Mouse (Mus musculus): Measurements from ENCODE around the gene Tbc1d10c.

Tbc1d10c gene

DNA sequence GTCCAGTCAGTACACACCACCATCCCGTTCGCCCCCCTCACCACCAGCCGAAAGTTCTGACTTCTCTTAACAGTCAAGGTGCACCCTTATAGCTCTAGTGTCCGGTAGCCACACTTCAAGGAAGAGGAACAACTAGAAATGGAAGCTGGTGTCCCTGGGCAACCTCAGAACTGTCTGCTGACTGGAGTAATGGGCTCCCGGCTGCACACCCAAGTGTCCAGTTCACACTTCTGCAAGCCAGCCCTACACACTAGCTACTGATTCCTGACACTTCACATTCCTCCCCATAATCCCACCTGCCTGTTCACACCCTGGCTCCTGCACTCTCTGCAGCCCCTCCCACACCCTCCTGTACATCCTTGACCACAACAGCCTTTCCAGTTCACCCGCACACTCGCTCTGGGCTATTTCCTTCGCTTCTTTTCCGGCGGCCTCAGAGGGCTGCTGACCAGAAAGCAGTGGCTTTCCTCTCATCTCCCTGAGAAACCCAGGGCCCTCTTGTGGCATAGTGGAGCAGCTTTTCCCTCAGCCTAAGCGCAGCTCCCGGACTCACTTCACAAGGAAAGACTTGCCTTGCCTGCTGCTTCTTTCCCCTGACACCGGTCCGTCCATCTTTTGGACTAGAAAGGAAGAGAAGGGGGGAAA lies 25.1 kb upstream of the Tbc1d10c start:
- in situ Hi-C loops (cut with MboI; ENCODE audit: low sequenced_read_pairs): no loop called here

- in situ Hi-C loops (cut with MboI; ENCODE audit: low sequenced_read_pairs): no loop called here
Measured at GRCm38 (mm10) chr19:4215451-4215840, 24.4 kb upstream of the Tbc1d10c start.

GRCm38 (mm10) chr19:4214771-4215450 lies 23.8 kb upstream of the Tbc1d10c start:
- in situ Hi-C loops (cut with MboI; ENCODE audit: low sequenced_read_pairs): no loop called here

- in situ Hi-C loops (cut with MboI; ENCODE audit: low sequenced_read_pairs): no loop called here
Measured at GRCm38 (mm10) chr19:4214071-4214770, 23.1 kb upstream of the Tbc1d10c start, which contains the start of the genes Clcf1 and AC109138.7. Gene Clcf1 (plus strand): TSS chr19:4214238. Gene AC109138.7 (plus strand): TSS chr19:4214357.

GRCm38 (mm10) chr19:4213524-4213974 lies 22.5 kb upstream of the Tbc1d10c start:
- in situ Hi-C loops (cut with MboI; ENCODE audit: low sequenced_read_pairs): no loop called here

DNA sequence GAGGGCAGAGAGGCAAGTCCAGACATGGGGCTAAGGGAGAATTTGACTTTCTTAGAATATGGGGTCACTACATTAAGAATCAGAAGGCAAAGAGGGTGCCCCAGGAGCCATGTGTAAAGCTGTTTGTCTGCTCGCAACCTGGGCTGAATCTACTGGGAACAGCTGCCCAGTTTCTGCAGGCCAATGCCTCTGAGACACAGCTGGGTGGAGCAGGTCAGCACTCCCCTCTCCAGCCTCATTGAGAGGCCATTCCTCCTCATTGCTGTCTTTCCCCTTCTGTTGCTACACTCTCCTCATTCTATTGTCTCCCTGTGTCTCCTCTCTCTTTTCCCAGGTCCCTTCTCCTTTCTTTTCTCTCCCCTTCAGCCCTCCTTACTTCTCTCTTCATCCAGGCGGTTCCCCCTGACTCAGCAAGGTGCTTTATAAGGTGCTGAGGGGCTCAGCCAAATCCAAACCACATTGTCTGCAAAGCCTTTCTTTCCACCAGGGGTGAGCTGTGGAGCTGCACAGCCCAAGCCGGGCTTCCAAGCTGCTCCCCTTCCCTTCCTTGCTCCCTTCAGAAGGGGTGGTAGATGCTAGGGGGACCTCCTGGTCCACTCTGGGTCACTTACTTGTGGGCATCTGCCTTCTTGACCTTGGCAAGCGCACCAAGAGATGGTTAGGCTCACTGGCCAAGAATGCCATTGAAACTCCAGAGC lies 21.0 kb upstream of the Tbc1d10c start:
- in situ Hi-C loops (cut with MboI; ENCODE audit: low sequenced_read_pairs): no loop called here

DNA sequence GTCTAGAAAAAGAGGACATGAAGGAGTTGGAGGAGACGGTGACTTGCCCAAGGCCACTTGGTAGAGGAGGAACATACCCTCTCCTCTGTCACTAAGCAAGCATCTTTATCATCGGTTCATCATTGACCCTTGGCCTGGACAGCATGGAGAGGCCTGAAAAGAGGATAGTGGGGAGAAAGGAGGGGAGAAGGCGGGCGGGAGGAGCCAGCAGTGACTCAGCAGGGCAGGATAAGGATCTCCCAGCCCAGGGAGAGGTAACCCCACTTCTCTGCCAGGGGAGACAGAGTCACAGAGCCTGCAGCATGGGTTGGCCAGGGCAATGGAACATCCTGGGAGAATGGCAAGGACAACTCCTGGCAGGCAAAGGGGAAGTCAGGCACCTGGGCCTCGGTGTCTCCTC lies 17.5 kb upstream of the Tbc1d10c start:
- in situ Hi-C loops (cut with MboI; ENCODE audit: low sequenced_read_pairs): no loop called here

DNA sequence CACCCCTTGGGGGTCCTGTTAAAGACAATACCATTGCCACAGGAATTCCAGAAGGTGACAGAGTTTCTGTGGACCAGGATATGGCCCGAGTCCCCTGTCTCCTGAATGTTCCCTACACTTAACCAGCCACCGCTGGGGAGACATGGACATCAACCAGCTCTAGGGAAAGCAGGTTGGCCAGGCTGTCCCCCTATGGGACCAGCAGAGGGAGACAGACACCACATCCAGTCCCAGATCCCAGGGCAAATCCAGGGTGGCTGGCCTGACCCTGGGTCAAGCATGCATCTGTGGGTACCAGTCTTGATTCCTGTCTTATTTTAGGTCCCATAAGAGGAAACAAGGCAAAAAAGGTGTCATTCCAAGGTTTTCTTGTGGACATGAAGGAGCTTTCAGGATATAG lies 15.9 kb upstream of the Tbc1d10c start:
- in situ Hi-C loops (cut with MboI; ENCODE audit: low sequenced_read_pairs): no loop called here

DNA sequence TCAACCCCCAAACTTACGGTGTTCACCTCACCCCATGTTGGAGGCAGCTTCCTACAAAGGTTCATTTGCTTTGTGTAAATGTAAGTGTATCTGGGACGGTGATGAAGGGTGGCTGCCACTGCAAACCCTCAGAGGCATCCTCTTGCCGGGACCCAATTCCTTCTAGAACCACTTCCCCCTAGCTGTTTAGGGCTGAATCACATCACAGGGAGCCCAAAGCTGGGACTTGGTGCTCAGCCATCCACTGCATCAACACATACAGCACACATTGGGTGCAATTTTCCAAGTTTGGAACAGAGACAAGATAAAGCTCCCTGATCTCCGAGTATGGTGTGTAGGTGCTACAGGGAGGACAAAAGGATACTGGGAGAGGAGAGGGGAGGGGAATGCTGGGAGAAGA lies 13.8 kb upstream of the Tbc1d10c start:
- in situ Hi-C loops (cut with MboI; ENCODE audit: low sequenced_read_pairs): no loop called here

- in situ Hi-C loops (cut with MboI; ENCODE audit: low sequenced_read_pairs): no loop called here
Measured at GRCm38 (mm10) chr19:4203604-4204326, 12.7 kb upstream of the Tbc1d10c start.

- in situ Hi-C loops (cut with MboI; ENCODE audit: low sequenced_read_pairs): no loop called here
Measured at GRCm38 (mm10) chr19:4203148-4203547, 12.1 kb upstream of the Tbc1d10c start.

- in situ Hi-C loops (cut with MboI; ENCODE audit: low sequenced_read_pairs): no loop called here
Measured at GRCm38 (mm10) chr19:4202149-4202548, 11.1 kb upstream of the Tbc1d10c start.

- in situ Hi-C loops (cut with MboI; ENCODE audit: low sequenced_read_pairs): no loop called here
Measured at GRCm38 (mm10) chr19:4201291-4201909, 10.3 kb upstream of the Tbc1d10c start, which contains the start of gene Rad9a. Gene Rad9a (minus strand): TSS chr19:4201662.

GRCm38 (mm10) chr19:4197180-4197579 lies 6.1 kb upstream of the Tbc1d10c start:
- in situ Hi-C loops (cut with MboI; ENCODE audit: low sequenced_read_pairs): no loop called here

DNA sequence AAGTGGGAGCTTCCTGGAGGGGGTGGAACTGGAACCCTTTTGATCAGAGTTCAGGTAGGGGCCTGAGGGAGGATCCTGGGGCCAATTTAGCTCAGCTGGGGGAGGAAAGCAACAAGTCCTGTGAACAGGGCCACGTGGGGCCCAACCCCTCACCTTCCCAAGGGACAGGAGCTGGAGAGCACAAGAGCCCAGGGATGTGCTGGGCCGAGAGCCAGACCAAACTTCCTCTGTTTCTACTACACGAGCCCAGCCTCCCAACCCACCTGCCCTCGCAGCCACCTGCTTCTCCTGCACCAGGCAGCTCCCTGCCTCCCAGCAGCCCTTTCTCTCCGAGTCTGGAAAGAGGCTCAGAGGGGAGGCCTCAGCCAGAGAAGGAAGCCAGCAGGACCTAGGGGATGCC lies 5.5 kb upstream of the Tbc1d10c start:
- in situ Hi-C loops (cut with MboI; ENCODE audit: low sequenced_read_pairs): no loop called here

DNA sequence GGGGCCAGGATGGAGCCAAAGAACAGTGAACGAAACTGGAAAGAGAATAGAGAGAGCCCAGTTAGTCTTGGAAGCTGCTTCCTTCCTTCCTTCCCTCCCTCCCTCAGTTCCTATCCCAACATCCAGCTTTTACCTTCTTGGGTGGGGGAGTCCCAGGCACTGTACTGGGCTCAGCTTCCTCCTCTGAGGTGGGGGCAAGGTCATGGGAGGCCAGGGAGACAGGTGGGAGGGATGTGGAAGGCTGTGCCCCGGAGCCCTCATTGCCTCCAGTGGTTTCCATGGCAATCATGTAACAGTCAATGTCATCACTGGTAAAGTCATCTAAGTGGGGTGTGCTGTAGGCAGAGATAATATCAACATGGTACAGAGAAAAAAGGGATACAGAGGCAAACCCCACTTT lies 5.0 kb upstream of the Tbc1d10c start:
- in situ Hi-C loops (cut with MboI; ENCODE audit: low sequenced_read_pairs): no loop called here

GRCm38 (mm10) chr19:4194776-4195650 lies 3.9 kb upstream of the Tbc1d10c start:
- in situ Hi-C loops (cut with MboI; ENCODE audit: low sequenced_read_pairs): no loop called here

GRCm38 (mm10) chr19:4194021-4194724 lies 3.1 kb upstream of the Tbc1d10c start:
- in situ Hi-C loops (cut with MboI; ENCODE audit: low sequenced_read_pairs): no loop called here

GRCm38 (mm10) chr19:4193129-4193528 lies 2.0 kb upstream of the Tbc1d10c start:
- in situ Hi-C loops (cut with MboI; ENCODE audit: low sequenced_read_pairs): no loop called here

Data from CH12F3 (cell line).